Comparison of ENCODE assay signal across 1 mouse cellular context in the genomic region with DNA sequence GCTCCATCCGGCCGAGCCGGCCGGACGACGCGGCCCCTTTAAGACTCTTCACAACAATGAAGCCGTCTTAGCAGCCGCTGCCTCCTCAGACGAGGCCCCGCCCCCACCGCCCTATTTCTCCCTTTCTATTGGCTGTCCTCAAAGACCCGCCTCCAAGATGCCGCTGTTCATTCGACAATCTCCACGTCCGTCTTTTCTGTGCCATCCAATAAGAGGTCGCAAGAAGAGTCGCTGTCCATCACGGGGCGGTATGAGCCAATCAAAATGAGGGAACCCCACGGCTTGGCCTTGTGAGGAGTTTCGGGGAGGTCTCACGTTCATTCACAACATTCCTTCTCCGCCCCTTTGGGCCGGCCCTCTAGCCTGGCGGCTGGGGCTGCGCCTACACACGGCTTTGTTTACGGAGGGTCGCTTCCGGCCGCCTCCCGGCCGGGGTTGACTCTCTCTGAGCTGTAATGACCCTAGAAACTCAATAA.
TF ChIP-seq lines count a peak whose summit lies in the region.

Gene Zswim4, minus strand, starts transcription at position 58 of the 476 bp plus-strand sequence.

TF ChIP-seq in CH12.LX, 34 proteins besides CTCF, POLR2A, EP300 and RAD21 (continued from another document):
- TF ChIP-seq UBTF (IDR thresholded peaks at IDR 0.05; ENCODE audit: low read depth, low read length): no peak
- 0 out of 2 replicates have a peak, but pooled peaks have one; percentile 4 for TF ChIP-seq BHLHE40 (IDR thresholded peaks at IDR 0.05; ENCODE audit: low read depth, low read length)
- TF ChIP-seq SMC3 (IDR thresholded peaks at IDR 0.05; ENCODE audit: low read depth, low read length): no peak
- no peak; the same call in 1 of the 2 replicates for TF ChIP-seq MAX (IDR thresholded peaks at IDR 0.05; ENCODE audit: low read length)
- TF ChIP-seq MAZ (IDR thresholded peaks at IDR 0.05; ENCODE audit: low read depth, low read length): 0 out of 2 replicates have a peak, but pooled peaks have one; percentile 21
- TF ChIP-seq SIN3A (IDR thresholded peaks at IDR 0.05; ENCODE audit: low read length): peak; percentile 94
- no peak for TF ChIP-seq IRF4 (IDR thresholded peaks at IDR 0.05; ENCODE audit: low read depth, low read length)
- TF ChIP-seq NELFE (IDR thresholded peaks at IDR 0.05; ENCODE audit: low read depth, low read length): peak; percentile 60; the same call in 1 of the 2 replicates
- peak; percentile 79 for TF ChIP-seq USF1 (IDR thresholded peaks at IDR 0.05; ENCODE audit: low read depth, low read length)
- no peak for TF ChIP-seq MAFK (IDR thresholded peaks at IDR 0.05; ENCODE audit: insufficient replicate concordance, low read length)
- no peak for TF ChIP-seq JUND (conservative IDR thresholded peaks at IDR 0.05; ENCODE audit: low read depth, low read length)
- TF ChIP-seq TCF12 (IDR thresholded peaks at IDR 0.05; ENCODE audit: low read depth, low read length): peak; percentile 89
- TF ChIP-seq MYC (IDR thresholded peaks at IDR 0.05; ENCODE audit: low read depth, low read length): no peak
- TF ChIP-seq CHD2 (IDR thresholded peaks at IDR 0.05; ENCODE audit: low read length): peak; percentile 98
- no peak for TF ChIP-seq POLR2AphosphoS2 (IDR thresholded peaks at IDR 0.05; ENCODE audit: low read depth, low read length)
